Mouse (Mus musculus) adrenal gland, postnatal 14 days (tissue): ENCODE measurements around the gene Tmem106c. TPM values are rescaled to one million over a fixed set of nuclear protein-coding genes. Genes with fewer than 3 reads are reported as not detected.

Source experiments
- DNase-seq: peaks from one replicate; pipeline ENCODE4 v3.0.0; 2021; ENCODE audit warnings: mixed read lengths
- total RNA-seq: library from RNA; stranded (reverse); gene quantifications from 2 replicates; pipeline ENCODE4 v1.2.3, GENCODE M21; 2021

The Tmem106c gene
- total RNA-seq, 1 experiment from 2014 or later, result 40.9 TPM

DNA sequence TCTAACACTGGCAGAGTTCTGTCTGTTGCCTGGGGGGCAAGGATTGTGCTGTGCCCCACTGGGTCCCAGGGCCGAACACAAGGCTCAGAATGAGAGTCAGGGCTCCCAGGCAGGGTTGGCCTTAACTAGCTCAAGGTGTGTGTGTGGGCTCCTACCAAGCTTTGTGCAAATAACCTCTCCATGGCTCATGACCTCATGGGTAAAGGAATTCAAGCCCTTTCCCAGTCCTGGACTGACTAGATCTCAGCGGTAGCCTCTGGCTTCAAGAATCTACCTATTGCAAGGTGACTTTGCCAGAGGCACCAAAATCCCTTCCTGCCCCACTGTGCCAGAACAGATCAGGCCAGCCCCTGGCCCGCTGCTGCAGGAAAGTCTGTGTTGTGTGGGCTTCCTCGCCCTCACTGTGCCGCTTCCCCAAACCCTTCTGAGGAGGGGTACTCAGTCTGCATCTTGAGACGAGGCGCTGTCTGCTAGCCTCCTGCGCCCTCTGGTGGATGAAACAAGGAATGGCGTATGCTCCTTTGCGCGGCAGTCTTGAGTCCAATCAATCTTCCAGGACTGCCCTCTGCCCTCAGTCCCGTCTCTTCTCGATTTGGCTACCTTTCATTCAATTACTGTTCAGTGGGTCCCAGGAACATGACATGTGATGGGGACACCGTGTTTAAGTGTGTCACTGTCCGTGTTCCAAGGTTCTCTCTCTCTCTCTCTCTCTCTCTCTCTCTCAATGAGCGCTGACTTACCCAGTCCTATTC, 11.7 kb upstream of the Tmem106c start:
- peak; percentile 67 for DNase-seq

DNA sequence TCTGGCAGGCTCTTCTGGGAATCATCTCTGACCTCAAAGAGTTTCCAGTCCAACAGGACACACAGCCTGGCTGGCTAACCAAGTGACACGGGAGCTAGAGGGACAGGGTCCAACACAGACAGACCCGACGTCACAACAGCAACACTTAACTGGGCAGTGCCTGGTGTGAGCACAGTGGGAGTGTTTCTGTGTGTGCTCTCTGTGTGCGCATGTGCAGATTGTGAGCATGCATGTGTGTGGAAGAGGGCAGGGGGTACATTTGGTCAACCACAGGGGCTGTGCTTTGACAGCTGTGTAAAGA, 11.2 kb upstream of the Tmem106c start:
- DNase-seq, result no peak

DNA sequence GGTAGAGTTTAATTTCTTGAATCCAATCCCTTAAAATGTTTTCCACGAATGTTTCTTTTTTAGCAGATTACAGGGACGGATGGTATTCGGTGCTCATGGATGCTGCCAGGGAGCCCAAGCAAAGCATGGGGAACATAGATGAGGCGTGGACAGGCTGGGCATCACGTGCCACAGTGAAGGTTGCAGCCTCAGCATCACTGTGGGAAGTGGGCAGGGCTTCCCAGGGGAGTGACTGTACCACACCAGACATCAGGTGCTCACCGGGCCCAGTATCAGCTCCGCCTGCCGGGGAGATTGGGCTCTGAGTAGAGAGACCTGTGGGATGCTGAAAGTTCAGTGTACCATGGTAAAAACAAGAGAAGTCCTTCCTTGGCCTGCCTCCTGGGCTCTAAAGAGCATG, 9.3 kb upstream of the Tmem106c start:
- no peak for DNase-seq

DNA sequence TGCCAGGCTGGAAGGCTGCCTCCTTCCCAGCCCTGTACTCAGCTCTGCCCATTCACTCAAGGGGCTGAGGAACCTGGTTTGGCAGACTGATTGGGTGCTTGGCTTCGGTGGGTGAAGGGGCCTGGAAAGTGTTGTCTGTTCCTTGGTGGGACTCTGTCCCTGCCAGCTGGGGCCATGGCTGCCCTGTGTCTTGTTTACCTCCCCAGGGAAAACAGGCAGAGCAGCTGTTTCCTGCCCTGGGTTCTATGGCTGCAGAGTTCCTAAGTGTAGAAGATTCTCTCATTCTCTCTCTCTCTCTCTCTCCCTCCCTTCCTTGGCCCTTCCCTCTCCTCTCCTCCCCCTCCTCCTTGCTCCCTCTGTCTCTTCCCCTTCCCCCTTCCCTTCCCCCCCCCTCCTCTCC, 8.7 kb upstream of the Tmem106c start:
- DNase-seq, result no peak

DNA sequence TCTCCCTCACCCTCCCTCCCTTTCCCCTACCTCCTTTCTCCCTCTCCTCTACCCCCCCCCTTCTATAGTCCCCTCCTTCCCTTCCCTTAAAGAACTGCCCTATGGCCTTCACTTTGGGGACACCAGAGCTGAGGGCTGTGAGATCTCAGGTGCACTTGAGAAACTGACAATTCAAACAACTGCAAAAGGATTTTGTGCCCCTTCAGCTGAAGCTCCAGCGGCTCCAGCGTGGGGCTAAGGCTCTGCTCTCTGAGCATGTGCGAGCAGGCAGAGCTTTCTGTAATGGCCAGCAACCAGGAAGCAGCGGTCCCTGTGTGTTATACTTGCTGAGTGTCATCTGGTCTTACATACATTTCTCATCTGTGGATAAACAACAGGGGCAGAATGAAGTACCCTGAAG, 8.3 kb upstream of the Tmem106c start:
- DNase-seq, result no peak

DNA sequence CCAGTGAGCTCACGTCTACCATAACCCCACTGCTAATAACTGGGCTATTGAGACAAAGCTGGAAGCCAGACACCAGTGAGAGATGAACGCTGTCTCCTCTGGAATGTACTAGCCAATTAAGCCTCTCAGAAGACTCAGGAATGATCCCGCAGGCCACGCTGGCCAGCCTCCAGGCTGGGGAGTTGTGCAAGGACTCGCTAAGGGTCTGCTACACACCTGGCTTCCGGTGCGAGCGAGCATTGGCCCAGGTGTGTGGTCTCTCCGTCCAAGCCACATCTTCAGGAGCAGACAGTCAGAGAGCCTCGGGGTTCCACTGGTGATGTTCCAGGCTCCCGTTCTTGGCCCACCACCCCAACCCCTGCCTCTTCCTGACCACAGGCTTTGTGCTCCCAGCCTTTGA, 7.6 kb upstream of the Tmem106c start:
- no peak for DNase-seq

DNA sequence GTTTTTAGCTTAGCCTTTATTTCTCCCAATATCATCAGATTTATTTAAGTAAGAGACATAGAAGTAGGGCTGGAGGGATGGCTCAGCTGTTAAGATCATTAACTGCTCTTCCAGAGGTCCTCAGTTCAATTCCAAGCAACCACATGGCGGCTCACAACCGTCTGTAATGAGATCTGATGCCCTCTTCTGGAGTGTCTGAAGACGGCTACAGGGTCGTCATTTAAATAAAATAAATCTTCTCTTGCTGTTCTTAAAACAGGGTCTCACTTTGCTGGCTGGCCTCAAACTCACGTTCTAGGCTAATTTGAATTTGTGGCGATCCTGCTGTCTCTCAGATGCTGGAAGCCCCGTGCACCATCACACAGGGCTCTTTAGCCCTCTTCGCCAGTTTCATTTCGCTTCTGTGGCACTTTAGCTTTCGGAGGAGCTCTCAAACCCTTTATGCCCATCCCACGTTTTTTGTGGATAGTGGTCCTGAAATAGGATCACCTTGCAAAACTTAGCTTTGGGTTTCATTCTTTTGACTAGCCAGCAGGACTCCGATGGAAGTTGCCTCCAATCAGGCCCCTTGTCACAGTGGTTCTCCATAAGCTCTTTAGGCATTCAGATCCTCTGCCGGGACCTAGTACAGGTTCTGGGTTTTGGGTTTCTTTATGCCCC, 541 bp upstream of the Tmem106c start:
- no peak for DNase-seq

DNA sequence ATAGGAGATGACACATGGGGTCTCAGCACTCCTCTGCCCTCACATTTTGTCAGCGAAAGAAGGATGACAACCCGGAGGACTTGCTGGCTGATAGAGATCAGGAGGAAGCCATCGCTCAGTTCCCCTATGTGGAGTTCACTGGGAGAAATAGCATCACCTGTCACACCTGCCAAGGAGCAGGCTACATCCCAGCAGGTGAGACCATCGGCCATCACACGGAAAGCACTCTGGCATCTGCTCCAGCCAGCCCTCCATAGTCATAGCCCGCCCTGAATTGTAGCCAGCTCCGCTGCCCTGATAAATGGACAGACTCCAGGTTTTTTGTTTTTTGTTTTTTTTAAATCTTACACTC, 812 bp downstream of the Tmem106c start:
- DNase-seq, result no peak

DNA sequence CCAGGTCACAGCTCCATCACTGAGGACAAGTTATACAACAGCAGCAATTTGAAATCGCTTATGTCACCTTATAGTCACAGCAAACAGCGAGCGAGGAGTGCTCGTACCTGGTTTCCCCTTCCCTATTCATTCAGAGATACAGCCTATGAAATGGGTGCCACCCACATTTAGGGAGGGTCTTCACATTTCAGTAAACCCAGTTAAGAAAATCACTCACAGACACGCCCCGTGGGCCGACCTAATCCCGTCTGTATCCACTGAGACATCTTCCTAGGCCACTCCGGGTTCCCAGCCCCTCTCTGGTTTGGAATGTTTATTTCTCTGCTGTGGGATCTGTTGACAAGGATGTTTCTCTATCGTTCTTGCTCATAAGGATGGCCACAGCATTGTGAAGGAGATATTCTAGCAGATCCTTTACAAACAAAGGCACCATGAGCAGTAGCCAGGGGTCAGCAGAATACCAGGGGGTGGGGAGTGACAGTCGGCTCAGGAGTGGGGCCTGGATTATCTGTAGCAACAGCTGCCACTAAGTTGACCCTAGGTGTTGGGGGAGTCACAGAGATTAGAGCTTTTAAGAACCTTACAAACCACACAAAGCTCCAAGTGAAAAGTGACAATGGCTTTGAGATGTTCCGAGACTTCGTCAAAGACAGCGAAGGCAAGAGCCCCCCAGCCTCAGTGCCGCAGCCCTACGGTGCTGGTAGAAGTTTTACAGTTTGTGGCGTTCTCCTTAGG, 1.5 kb downstream of the Tmem106c start:
- DNase-seq, result no peak

DNA sequence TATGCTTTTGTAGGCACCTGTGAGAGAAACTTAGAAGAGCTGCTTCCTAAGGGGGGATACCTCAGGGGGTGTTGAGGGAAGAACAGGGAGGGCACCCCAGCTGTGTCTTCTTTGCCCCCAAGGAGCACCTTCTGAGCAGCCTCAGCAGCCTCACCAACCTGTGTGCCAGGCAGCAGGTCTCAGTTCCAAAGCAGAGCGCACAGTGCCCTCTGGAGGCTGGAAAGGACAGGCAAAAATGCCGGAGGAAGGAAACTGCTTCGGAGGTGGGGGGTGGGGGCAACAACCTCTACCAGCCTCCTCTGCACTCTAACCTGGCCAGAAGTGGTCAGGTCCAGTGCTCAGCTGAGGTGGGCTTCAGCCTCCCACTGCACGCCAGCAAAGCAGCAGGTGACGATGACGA, 6.3 kb downstream of the Tmem106c start:
- peak; percentile 52 for DNase-seq

DNA sequence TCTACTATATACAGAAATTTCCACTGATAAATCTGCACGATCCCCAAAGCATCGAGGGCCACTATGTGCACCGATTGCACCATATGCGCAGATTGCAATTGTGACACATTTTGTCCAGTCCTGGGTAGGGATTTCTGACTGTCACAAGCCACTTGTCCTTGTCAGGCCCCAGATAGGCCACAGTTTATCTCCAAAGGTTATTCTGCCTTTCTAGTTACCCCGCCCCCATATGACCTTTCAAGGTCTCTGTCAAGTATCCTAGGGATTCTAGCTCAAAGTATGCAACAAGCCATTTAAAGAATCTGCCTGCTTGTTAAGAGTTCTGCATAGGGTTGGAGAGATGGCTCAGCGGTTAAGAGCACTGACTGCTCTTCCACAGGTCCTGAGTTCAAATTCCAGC, 8.6 kb downstream of the Tmem106c start:
- DNase-seq, result no peak

DNA sequence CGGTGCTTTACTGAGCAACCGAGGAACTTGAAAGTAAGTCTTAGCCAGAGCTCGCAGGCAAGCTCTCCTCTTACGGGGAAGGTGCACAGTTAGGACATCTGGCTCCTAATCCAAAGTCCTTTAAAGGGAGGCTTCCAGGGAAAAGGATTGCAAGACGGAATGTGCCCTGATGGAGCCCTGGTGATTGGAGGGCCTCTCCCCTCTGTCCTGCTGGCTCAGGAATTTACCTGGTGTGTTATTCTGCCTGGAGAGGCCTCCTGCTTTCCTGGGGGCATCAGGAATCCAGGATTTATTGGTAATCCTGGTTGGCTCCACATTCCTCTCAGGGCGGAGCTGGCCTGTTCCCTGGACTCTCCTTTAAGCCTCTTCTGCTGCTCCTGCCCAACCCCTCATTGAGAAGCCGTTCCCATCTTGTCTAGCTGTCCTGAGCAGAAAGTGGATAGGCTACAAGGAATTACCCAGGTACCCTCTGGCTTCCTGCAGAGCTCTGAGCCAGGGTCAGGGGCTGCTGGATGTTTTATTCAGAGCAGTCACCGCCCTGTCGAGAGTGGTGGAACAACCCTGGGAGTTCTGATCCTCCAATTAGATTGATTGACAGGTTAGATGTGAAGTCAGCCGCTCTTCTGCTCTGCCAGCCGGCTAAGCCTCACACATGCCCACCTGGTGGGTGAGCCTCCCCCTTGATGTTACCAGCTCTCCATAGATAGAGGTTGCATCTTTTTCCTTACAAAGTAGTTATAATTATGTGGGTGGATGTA, 9.4 kb downstream of the Tmem106c start:
- DNase-seq, result no peak

DNA sequence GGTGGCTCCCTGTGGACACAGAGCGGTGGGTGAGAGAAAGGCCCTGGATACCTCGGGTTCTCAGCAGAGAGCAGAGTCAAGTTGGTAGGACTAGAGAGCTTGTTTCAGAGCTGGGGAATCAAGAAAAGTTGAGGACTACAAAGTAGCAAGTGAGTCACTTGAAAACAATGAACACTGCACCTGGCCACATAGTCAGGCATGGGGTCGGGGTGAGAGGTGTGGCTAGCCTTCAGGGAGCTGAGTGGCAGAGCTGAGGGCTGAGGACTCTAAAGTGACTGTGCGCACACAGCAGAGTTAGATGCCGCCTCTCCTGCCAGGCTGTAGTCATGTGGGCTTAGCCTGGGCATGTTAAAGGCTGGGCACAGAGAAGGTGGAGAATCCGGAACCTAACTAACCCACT, 17.6 kb downstream of the Tmem106c start:
- DNase-seq, result no peak

DNA sequence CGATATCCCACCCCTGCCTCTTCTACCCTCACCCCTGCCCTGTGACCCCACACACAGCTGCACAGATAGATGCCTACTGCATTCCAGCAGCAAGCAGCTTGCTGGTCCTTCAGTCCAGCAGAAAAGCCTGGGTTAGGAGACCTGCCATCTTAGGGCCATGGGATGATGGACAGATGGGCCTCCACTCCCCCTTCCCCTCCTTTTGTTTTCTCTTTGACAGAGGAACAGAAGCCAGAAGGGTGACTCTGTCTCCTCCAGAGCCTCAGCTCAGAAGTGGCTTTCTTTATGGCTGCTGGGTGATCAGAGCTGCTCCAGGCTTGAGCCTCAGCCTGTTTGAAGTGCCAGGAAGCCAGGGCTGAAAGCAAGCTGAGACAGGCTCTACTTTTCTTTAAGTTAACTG, 25.5 kb downstream of the Tmem106c start:
- DNase-seq, result no peak

DNA sequence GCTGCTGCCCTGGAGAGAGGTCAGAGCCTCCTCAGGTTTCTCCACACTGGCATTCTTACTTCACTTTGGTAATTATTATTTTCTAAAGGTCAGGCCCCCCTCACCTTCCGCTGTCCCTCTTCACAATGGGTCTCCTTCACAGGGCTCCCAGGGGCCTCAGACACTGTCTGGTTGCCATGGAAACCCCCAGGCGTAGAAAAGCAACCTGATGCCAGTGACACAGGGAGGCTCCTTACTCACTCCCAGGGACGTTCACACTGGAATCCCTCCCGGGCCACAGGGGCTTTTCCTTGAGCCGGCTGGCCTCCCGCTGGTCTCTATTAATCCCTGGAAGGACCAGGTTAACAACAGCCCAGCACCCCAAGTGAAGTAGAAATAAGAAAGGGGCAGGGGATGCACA, 26.1 kb downstream of the Tmem106c start:
- peak; percentile 42 for DNase-seq

DNA sequence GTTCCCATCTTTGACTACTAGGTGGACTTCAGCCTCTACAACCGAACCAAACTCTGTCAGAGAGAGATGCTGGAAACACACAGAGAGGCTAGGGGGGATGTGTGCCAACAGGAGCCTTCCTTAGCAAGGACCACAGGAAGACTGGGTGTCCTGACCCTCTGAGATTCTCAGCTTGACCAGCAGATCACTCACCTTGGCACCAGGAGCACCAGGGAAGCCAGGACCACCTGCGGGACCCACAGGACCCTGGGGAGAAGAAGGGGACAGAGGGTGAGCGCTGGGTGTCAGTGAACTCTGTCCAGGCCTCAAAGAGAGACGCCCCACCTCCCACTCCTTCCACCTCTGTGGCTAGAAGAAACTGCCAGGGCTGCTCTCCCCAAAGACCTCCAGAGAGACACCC, 26.7 kb downstream of the Tmem106c start:
- no peak for DNase-seq

DNA sequence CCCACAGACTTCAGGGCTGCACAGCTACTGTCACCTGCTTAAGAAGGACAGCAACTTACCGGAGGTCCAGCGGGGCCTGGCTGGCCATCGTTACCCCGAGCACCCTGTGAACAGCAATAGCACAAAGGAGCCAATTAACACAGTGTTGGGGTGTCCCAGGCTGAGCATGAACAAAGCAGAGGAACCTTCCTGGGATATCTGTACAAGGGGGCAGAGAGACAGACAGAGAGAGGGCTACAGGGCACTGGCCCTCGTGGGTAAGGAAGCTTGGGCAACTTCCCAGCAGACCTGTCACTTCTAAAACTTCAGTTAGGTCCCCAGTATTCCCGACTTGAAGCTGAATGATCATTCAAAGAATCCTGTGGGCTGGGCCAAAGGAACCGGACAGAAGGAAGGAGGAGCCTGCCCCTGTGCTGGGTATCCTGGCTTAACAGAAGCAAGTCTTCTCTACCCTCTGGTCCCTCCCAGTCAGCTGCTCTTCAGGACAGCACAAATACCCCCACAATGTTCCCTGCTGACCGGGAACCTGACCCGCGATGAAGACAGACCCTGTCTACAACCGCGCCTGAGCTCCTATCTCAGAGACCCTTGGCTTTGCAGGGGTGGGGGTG, 27.4 kb downstream of the Tmem106c start:
- no peak for DNase-seq

DNA sequence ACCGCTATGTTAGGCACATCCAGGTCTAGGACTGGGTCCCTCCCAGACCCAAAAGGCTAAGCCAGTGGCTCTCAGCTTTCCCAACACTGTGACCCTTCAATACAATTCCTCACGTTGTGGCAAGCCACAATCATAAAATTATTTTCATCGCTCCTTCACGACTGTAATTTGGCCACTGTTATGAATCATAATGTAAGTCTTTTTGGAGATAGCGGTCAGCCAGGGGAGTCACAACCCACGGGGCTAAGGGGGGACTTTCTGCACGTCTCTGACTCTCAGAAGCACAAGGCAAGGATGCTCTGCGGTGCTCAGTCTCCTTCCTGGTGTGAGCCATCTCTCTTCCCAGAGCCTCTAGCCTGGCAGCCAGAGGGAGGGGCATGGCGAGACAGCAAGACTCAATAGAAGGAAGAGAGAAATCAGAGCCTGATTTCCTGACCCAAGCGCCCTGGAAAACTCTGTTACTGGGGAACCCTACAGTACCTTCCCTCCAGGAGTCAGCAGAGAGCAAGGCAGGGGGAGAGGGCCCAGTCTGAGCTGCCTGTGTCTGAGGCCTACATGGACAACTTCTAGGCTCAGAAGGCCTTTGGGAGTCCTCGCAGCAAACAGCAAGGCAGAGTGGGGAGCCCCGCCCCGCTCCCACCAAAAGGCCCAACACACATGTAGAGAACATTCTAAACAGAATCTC, 28.2 kb downstream of the Tmem106c start:
- DNase-seq, result no peak

DNA sequence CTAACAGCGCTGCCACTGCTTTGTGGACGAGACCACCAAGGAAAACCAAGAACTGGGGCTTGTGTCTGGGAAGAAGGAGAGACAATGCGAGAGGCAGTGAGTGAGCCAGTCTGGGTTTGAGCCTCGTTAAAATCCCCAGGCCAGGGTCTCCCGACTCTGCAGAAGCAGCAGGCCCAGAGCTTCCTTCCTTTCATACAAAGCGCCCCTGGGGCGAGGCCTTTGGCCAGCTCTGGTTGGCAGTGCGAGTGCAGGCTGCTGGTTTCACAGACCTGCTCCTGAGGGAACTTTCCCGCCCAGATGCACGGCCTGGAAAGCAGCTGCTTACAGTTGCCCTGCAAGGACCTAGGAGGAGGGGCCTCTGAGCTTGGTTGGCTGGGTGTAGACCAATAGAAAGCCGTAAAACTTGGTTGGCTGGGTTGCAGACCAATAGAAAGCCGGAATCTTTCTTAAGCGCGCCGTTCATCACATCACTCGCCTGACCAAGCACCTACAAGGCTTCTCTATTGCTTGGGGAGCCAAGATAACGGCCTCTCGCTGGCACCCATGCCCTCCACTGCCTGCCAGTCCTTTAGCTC, 28.8 kb downstream of the Tmem106c start:
- DNase-seq, result peak; percentile 88

DNA sequence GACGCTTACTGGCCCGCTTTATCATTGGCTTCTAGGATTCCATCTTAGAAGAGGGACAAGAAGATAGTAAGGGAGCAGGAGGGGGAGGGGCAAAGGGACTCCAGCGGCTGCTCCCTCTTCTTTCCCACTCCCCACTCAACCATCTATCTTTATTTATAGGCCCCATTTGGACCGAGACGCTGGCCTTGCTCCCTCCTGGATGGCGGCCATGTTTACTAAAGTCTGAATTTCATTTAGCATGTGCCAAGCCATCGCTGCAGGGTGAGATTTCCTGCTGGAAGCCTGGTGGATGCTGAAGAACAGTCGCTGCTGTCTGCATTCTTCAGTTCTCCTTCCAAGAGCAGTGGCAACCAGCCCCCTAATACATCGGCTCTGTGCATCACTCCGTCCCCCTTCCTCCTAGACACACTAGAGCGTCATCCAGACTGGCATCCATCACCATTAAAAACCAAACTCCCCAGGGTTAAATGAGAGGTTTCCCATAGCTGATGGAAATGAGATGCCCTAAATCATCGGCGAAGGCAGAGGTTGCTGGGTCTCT, 32.8 kb downstream of the Tmem106c start:
- DNase-seq, result no peak

DNA sequence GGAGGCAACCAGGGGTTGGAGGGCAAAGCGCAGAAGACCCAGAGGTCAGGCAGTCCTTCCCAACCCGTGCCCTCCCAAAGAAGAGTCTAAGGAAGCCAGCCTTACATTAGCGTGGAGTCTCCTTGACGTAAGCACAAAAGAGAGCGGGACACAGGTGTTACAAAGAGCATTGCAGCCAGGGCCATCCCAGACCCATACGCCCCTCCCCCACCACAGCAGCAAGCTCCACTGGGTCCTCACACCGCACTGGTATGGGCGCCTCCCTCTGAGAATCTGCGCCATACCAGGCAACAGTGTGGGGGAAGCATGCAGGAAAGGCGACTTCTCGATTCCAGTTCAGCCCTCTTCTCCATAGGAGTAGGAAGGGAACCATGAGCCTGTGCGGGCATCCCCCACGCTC, 35.5 kb downstream of the Tmem106c start:
- DNase-seq, result no peak
